Mouse (Mus musculus) cerebral cortex, adult 2 months (tissue): Measurements from ENCODE around the gene Kifc5b.

Experiments
- WGBS: fragments of 180-500 bp; shearing (Covaris S2); methylation state at CpG from one replicate; pipeline ENCODE4 v1.1.7; 2018; 5-methylcytosine and 5-hydroxymethylcytosine counted together

The Kifc5b gene

GRCm38 (mm10) chr17:26918343-26918742, 1.5 kb downstream of the Kifc5b start:
- WGBS: 74% methylated on average over 2 of the region's 2 CpGs

GRCm38 (mm10) chr17:26919516-26919915, 2.6 kb downstream of the Kifc5b start:
- WGBS: 88% methylated on average over 2 of the region's 2 CpGs

GRCm38 (mm10) chr17:26922368-26922767, 5.5 kb downstream of the Kifc5b start:
- WGBS: 98% methylated on average over 6 of the region's 6 CpGs

- WGBS: 96% methylated on average over 9 of the region's 9 CpGs
Observed at GRCm38 (mm10) chr17:26925414-26925813, 8.5 kb downstream of the Kifc5b start.

GRCm38 (mm10) chr17:26931795-26932194, 14.9 kb downstream of the Kifc5b start:
- WGBS: 52% methylated on average over 7 of the region's 7 CpGs

GRCm38 (mm10) chr17:26932839-26933398, 16.0 kb downstream of the Kifc5b start, which contains the start of gene Phf1:
Gene Phf1, plus strand, starts transcription at chr17:26933052.
- WGBS: under 1% methylated on average over 43 of the region's 43 CpGs

- 5% methylated on average over 13 of the region's 13 CpGs for WGBS
Observed at GRCm38 (mm10) chr17:26933419-26933818, 16.5 kb downstream of the Kifc5b start.

- 77% methylated on average over 16 of the region's 16 CpGs for WGBS
Observed at GRCm38 (mm10) chr17:26933885-26934827, 17.3 kb downstream of the Kifc5b start.

GRCm38 (mm10) chr17:26935027-26935426, 18.1 kb downstream of the Kifc5b start:
- WGBS: 89% methylated on average over 9 of the region's 9 CpGs

- WGBS: 75% methylated on average over 12 of the region's 12 CpGs
Observed at GRCm38 (mm10) chr17:26936453-26936852, 19.6 kb downstream of the Kifc5b start.

GRCm38 (mm10) chr17:26936921-26937695, 20.2 kb downstream of the Kifc5b start:
- 85% methylated on average over 15 of the region's 15 CpGs for WGBS

- WGBS: 55% methylated on average over 16 of the region's 16 CpGs
Observed at GRCm38 (mm10) chr17:26937883-26938695, 21.2 kb downstream of the Kifc5b start.

GRCm38 (mm10) chr17:26938731-26939130, 21.8 kb downstream of the Kifc5b start:
- WGBS: under 1% methylated on average over 22 of the region's 22 CpGs

- under 1% methylated on average over 70 of the region's 70 CpGs for whole genome bisulfite sequencing
Observed at GRCm38 (mm10) chr17:26939178-26939972, 22.5 kb downstream of the Kifc5b start, which contains the start of gene Cuta. Gene Cuta, minus strand, starts transcription at chr17:26939569.

GRCm38 (mm10) chr17:26939973-26940300, 23.0 kb downstream of the Kifc5b start:
- 2% methylated on average over 3 of the region's 3 CpGs for WGBS

GRCm38 (mm10) chr17:26941031-26941789, 24.3 kb downstream of the Kifc5b start, which contains the start of gene Syngap1:
Gene Syngap1, plus strand, starts transcription at chr17:26941253.
- 5% methylated on average over 21 of the region's 24 CpGs for WGBS

GRCm38 (mm10) chr17:26941841-26942570, 25.1 kb downstream of the Kifc5b start:
- WGBS: 9% methylated on average over 4 of the region's 4 CpGs

- 22% methylated on average over 13 of the region's 13 CpGs for WGBS
Observed at GRCm38 (mm10) chr17:26945824-26946495, 29.1 kb downstream of the Kifc5b start.
